Mouse (Mus musculus) limb, embryonic 14.5 days (tissue): ENCODE measurements around the gene Vsnl1. TPM values are rescaled to one million over a fixed set of nuclear protein-coding genes. Genes with fewer than 3 reads are reported as not detected.

Source experiments
- ATAC-seq: fragments of 200-750 bp; cut with Nextera tagmentation; 2 replicates; pipeline ENCODE4 v1.8.0; 2017; ENCODE audit warnings: low read depth, moderate number of reproducible peaks, moderate TSS enrichment; ENCODE audit not compliant: low FRiP score
- DNase-seq: peaks from one replicate; pipeline ENCODE4 v3.0.0-alpha.2; 2015; ENCODE audit warnings: low spot score
- H3K27ac ChIP-seq: fragments of 300-500 bp; sonication (generic); replicated peaks from 2 replicates; pipeline ENCODE4 v1.5.1; 2014; ENCODE audit warnings: low read depth, mild to moderate bottlenecking, low read length, moderate library complexity, mixed read lengths
- H3K27me3 ChIP-seq: fragments of 300-500 bp; sonication (generic); 2 replicates; pipeline ENCODE4 v1.6.1; 2014; ENCODE audit warnings: low read length, mixed read lengths; ENCODE audit not compliant: control insufficient read depth, insufficient read depth
- H3K36me3 ChIP-seq: fragments of 300-500 bp; sonication (generic); 2 replicates; pipeline ENCODE4 v1.6.1; 2014; ENCODE audit warnings: mild to moderate bottlenecking, low read length, moderate library complexity, mixed read lengths; ENCODE audit not compliant: control insufficient read depth, insufficient read depth
- H3K4me1 ChIP-seq: fragments of 300-500 bp; sonication (generic); 2 replicates; pipeline ENCODE4 v1.6.1; 2014; ENCODE audit warnings: antibody characterized with exemption, low read length, mixed read lengths; ENCODE audit not compliant: control insufficient read depth, insufficient read depth
- H3K4me2 ChIP-seq: fragments of 300-500 bp; sonication (generic); replicated peaks from 2 replicates; pipeline ENCODE4 v1.6.1; 2014; ENCODE audit warnings: low read depth, mild to moderate bottlenecking, low read length, moderate library complexity; ENCODE audit not compliant: severe bottlenecking
- H3K4me3 ChIP-seq: fragments of 300-500 bp; sonication (generic); replicated peaks from 2 replicates; pipeline ENCODE4 v1.5.1; 2014; ENCODE audit warnings: low read length
- H3K9ac ChIP-seq: fragments of 300-500 bp; sonication (generic); 2 replicates; pipeline ENCODE4 v1.6.1; 2014; ENCODE audit warnings: mild to moderate bottlenecking, low read depth, low read length, moderate library complexity; ENCODE audit not compliant: severe bottlenecking
- H3K9me3 ChIP-seq: fragments of 300-500 bp; sonication (generic); 2 replicates; pipeline ENCODE4 v1.6.1; 2016; ENCODE audit warnings: low read length; ENCODE audit not compliant: control insufficient read depth
- POLR2A ChIP-seq: fragments of 200-500 bp; IDR thresholded peaks from 2 replicates; pipeline ENCODE4 v1.8.0; 2012; ENCODE audit warnings: inconsistent platforms, mild to moderate bottlenecking, moderate library complexity, borderline replicate concordance; ENCODE audit not compliant: insufficient read depth, insufficient read length; ENCODE audit errors: extremely low read depth
- WGBS: fragments of 180-500 bp; shearing (Covaris S2); extraction: QIAGEN DNeasy Blood & Tissue Kit; methylation state at CpG from one replicate; pipeline ENCODE4 v1.1.7; 2014; 5-methylcytosine and 5-hydroxymethylcytosine counted together
- polyA plus RNA-seq, 2 experiments: library from polyadenylated mRNA; depleted of rRNA in 1 of 2; stranded (reverse) in 1 of 2; unstranded in 1 of 2; fragments of >200 nt; fragmentation: Nextera tagmentation in 1 of 2; extraction: Ambion mirVana in 1 of 2; gene quantifications; 2 replicates each; pipeline versions ENCODE4 v1.2.1 to v1.2.3; 2012 to 2014

Gene Vsnl1
- polyA plus RNA-seq, 2 experiments: 1.4 to 1.8 TPM

DNA sequence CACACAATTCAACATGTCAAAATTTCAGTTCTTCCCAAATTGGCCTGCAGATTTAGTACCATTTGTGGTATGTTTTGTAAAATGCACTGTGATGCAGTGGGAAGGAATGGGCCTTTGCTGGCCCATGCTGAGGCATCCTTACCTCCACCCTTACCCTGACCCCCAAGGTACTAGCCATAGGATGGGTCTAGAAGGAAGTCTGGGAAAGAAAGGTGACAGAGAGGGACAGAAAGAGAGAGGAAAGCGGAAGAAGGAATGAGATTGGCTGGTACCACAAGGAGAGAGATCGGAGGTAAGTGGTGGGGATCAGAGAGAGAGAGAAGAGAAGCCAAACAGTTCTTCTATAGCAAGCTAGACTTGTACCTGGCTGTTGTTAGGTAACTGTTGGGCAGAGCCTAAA is 125.3 kb downstream of the Vsnl1 start:
- Histone ChIP-seq H3K36me3 (peaks cover 65% of the 10 kb centered on the region), H3K27ac (no peak overlapping the region), H3K4me2 (no peak overlapping the region), H3K9me3 (no peaks in the 10 kb centered on the region), H3K27me3 (no peaks in the 10 kb centered on the region), H3K9ac (no peak overlapping the region), H3K4me3 (no peak overlapping the region), H3K4me1 (no peaks in the 10 kb centered on the region)
- no peak for ATAC-seq
- WGBS: 96% methylated on average over 2 of the region's 2 CpGs
- DNase-seq: no peak
- TF ChIP-seq POLR2A: no peak

DNA sequence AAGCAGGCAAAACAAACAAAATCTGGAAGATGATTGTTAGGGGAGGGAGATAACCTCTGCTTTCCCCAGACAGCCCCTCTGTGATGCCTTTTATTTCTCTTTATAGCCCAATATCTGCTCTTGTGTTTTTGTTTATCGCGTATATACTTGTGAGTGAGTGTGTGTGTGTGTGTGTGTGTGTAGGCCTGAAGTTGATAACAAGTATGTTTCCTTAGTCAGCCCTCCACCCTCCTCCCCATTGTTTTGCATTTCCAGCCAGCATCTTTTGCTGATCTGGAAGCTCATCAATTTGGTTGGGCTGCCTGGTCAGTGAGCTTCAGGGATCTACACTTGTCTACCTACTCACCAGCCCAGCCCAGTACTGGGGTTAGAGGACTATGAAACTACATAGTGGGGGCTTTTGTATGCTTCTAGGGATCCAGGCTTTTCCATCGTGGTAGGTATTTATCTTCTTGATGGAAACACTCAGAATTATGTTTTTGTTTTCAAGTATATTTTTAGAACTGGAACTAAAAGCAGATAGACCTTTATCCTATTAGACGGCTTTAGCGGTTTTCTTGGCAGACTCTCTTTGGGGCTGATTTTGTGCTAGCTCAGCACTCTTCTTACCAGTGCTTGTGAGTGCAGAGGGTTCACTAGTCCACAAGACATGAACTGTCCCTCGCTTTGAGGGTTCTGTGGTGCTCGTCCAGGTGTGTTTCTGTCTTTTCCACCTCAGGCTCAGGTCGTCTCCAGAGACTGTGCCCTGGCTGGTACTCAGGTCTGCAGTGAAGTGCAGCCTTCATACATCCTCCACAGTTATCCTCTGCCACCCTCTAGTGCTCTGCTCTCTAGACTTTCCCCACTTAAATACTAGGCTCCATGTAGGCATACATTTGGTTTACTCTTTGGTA is 129.4 kb downstream of the Vsnl1 start:
- WGBS: 93% methylated on average over 8 of the region's 8 CpGs
- H3K4me1 ChIP-seq: no peaks in the 10 kb centered on the region
- no peaks in the 10 kb centered on the region for H3K9me3 ChIP-seq
- DNase-seq (no peak), ATAC-seq (no peak)
- H3K27ac ChIP-seq: no peak overlapping the region
- no peak overlapping the region for H3K9ac ChIP-seq
- H3K27me3 ChIP-seq: no peaks in the 10 kb centered on the region
- no peak overlapping the region for H3K4me3 ChIP-seq
- TF ChIP-seq POLR2A: no peak
- H3K4me2 ChIP-seq: no peak overlapping the region
- H3K36me3 ChIP-seq: peaks cover 71% of the 10 kb centered on the region

- no peak for DNase-seq
- 98% methylated on average over 1 of the region's 1 CpGs for WGBS
- Histone ChIP-seq H3K4me1 (no peaks in the 10 kb centered on the region), H3K9ac (no peak overlapping the region), H3K4me3 (no peak overlapping the region), H3K9me3 (no peaks in the 10 kb centered on the region), H3K4me2 (no peak overlapping the region), H3K27ac (no peak overlapping the region), H3K36me3 (peaks cover 73% of the 10 kb centered on the region), H3K27me3 (no peaks in the 10 kb centered on the region)
- no peak for TF ChIP-seq POLR2A
- ATAC-seq: no peak
These were observed 135.6 kb downstream of the Vsnl1 start for GRCm38 (mm10) chr12:11300858-11301257.

- no peaks in the 10 kb centered on the region for H3K27me3 ChIP-seq
- H3K4me3 ChIP-seq: no peak overlapping the region
- TF ChIP-seq POLR2A: no peak
- 96% methylated on average over 2 of the region's 2 CpGs for WGBS
- H3K27ac ChIP-seq: no peak overlapping the region
- no peaks in the 10 kb centered on the region for H3K9me3 ChIP-seq
- H3K4me2 ChIP-seq: no peak overlapping the region
- H3K4me1 ChIP-seq: no peaks in the 10 kb centered on the region
- H3K9ac ChIP-seq: no peak overlapping the region
- peaks cover 77% of the 10 kb centered on the region for H3K36me3 ChIP-seq
- ATAC-seq (no peak), DNase-seq (no peak)
These were observed 150.0 kb downstream of the Vsnl1 start for GRCm38 (mm10) chr12:11286382-11286781.

DNA sequence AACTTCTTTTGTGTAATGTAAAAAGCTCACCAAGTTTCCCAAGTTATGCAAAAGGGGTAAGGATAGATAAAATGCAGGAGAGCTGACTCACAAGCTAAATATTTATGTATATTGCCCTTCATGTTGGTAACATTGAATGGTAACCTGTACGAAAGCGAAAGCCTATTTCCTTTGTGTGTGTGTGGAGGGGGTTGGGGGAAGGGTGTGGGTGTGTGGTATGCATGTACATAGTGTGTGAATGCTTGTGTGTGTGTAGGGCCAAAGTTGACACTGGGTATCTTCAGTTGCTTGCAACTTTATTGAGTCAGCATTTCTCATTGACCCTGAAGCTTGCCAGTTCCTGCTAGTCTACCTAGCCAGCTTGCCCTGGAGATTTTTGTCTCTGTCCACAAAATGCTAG is 154.8 kb downstream of the Vsnl1 start:
- 98% methylated on average over 2 of the region's 2 CpGs for WGBS
- Histone ChIP-seq H3K4me2 (no peak overlapping the region), H3K4me3 (no peak overlapping the region), H3K9me3 (no peaks in the 10 kb centered on the region), H3K4me1 (no peaks in the 10 kb centered on the region), H3K27ac (no peak overlapping the region), H3K36me3 (peaks cover 75% of the 10 kb centered on the region), H3K9ac (no peak overlapping the region), H3K27me3 (no peaks in the 10 kb centered on the region)
- no peak for TF ChIP-seq POLR2A
- ATAC-seq: no peak
- no peak for DNase-seq

GRCm38 (mm10) chr12:11279886-11280285 is 156.5 kb downstream of the Vsnl1 start:
- H3K36me3 ChIP-seq: peaks cover 63% of the 10 kb centered on the region
- DNase-seq: no peak
- no peak overlapping the region for H3K4me3 ChIP-seq
- H3K9ac ChIP-seq: no peak overlapping the region
- H3K4me2 ChIP-seq: no peak overlapping the region
- no peak for ATAC-seq
- 94% methylated on average over 3 of the region's 3 CpGs for WGBS
- H3K9me3 ChIP-seq: no peaks in the 10 kb centered on the region
- no peak overlapping the region for H3K27ac ChIP-seq
- H3K27me3 ChIP-seq: no peaks in the 10 kb centered on the region
- TF ChIP-seq POLR2A: no peak
- H3K4me1 ChIP-seq: no peaks in the 10 kb centered on the region
